Mouse (Mus musculus) midbrain, embryonic 14.5 days (tissue): ENCODE measurements around the gene Gm20388. TPM values are rescaled to one million over a fixed set of nuclear protein-coding genes. Genes with fewer than 3 reads are reported as not detected.

Source experiments
- ATAC-seq: fragments of 200-750 bp; cut with Nextera tagmentation; 2 replicates; pipeline ENCODE4 v1.8.0; 2017; ENCODE audit warnings: moderate number of reproducible peaks, moderate library complexity; ENCODE audit not compliant: low FRiP score, low TSS enrichment
- DNase-seq: peaks from one replicate; pipeline ENCODE4 v3.0.0-alpha.2; 2015
- H3K27ac ChIP-seq: fragments of 300-500 bp; sonication (generic); replicated peaks from 2 replicates; pipeline ENCODE4 v1.5.1; 2014; ENCODE audit warnings: mild to moderate bottlenecking, low read depth, low read length, moderate library complexity
- H3K27me3 ChIP-seq: fragments of 300-500 bp; sonication (generic); 2 replicates; pipeline ENCODE4 v1.6.1; 2014; ENCODE audit warnings: low read length, control low read depth, mixed read lengths; ENCODE audit not compliant: control insufficient read depth, insufficient read depth
- H3K36me3 ChIP-seq: fragments of 300-500 bp; sonication (generic); 2 replicates; pipeline ENCODE4 v1.6.1; 2014; ENCODE audit warnings: low read length, control low read depth; ENCODE audit not compliant: control insufficient read depth, insufficient read depth
- H3K4me1 ChIP-seq: fragments of 300-500 bp; sonication (generic); 2 replicates; pipeline ENCODE4 v1.6.1; 2014; ENCODE audit warnings: mild to moderate bottlenecking, antibody characterized with exemption, low read length, control low read depth; ENCODE audit not compliant: control insufficient read depth, insufficient read depth
- H3K4me2 ChIP-seq: fragments of 300-500 bp; sonication (generic); 2 replicates; pipeline ENCODE4 v1.6.1; 2014; ENCODE audit warnings: mild to moderate bottlenecking, low read length, moderate library complexity
- H3K4me3 ChIP-seq: fragments of 300-500 bp; sonication (generic); replicated peaks from 2 replicates; pipeline ENCODE4 v1.5.1; 2014; ENCODE audit warnings: low read depth, low read length
- H3K9ac ChIP-seq: fragments of 300-500 bp; sonication (generic); replicated peaks from 2 replicates; pipeline ENCODE4 v1.6.1; 2014; ENCODE audit warnings: mild to moderate bottlenecking, low read length, moderate library complexity
- H3K9me3 ChIP-seq: fragments of 300-500 bp; sonication (generic); 2 replicates; pipeline ENCODE4 v1.6.1; 2016; ENCODE audit warnings: low read length, control low read depth, mixed read lengths; ENCODE audit not compliant: control insufficient read depth
- WGBS: fragments of 180-500 bp; shearing (Covaris S2); extraction: QIAGEN DNeasy Blood & Tissue Kit; methylation state at CpG from one replicate; pipeline ENCODE4 v1.1.7; 2014; 5-methylcytosine and 5-hydroxymethylcytosine counted together
- polyA plus RNA-seq: library from polyadenylated mRNA; unstranded; fragments of >200 nt; fragmentation: Nextera tagmentation; extraction: Ambion mirVana; gene quantifications from 2 replicates; pipeline ENCODE4 v1.2.1, GENCODE M21; 2014

The Gm20388 gene
- polyA plus RNA-seq, 1 experiment from 2014 or later: 4.1 TPM

- Histone ChIP-seq H3K4me3 (no peak overlapping the region), H3K27me3 (no peaks in the 10 kb centered on the region), H3K9ac (0 out of 2 replicates have a peak overlapping the region, but pooled peaks have one; percentile 20), H3K36me3 (no peaks in the 10 kb centered on the region), H3K4me2 (no peak overlapping the region), H3K27ac (no peak overlapping the region), H3K4me1 (no peaks in the 10 kb centered on the region), H3K9me3 (no peaks in the 10 kb centered on the region)
- DNase-seq (no peak), ATAC-seq (no peak)
- 68% methylated on average over 9 of the region's 9 CpGs for WGBS
Observed at GRCm38 (mm10) chr8:121058081-121058480, 1147.4 kb downstream of the Gm20388 start.

- Histone ChIP-seq H3K27me3 (no peaks in the 10 kb centered on the region), H3K4me1 (0 out of 2 replicates have a peak, but pooled peaks cover 2% of the 10 kb centered on the region), H3K4me3 (no peak overlapping the region), H3K27ac (no peak overlapping the region), H3K4me2 (no peak overlapping the region), H3K36me3 (no peaks in the 10 kb centered on the region), H3K9me3 (no peaks in the 10 kb centered on the region), H3K9ac (no peak overlapping the region)
- 51% methylated on average over 7 of the region's 7 CpGs for WGBS
- DNase-seq: peak; percentile 76
- ATAC-seq: no peak
Observed at GRCm38 (mm10) chr8:121059098-121059497, 1148.5 kb downstream of the Gm20388 start.

DNA sequence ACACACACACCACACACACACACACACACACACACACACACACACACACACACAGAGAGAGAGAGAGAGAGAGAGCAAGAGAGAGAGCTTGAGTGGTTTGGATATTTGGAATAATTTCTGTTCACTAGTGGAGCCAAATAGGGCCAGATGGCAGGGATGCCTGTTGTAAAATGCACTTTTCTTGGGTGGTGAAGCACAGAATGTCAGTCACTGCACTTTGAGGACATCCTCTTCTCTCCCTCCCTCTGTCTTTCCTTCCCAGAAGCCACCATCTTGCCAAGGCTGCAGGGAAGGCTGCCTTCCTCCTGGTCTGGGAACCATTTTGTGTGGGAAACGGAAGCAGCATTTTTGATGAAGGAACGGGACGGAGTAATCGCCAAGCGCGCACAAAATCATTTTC, 1151.9 kb downstream of the Gm20388 start:
- WGBS: 80% methylated on average over 6 of the region's 6 CpGs
- DNase-seq: no peak
- no peak for ATAC-seq
- Histone ChIP-seq H3K9ac (no peak overlapping the region), H3K4me3 (no peak overlapping the region), H3K4me2 (no peak overlapping the region), H3K36me3 (no peaks in the 10 kb centered on the region), H3K27me3 (0 out of 2 replicates have a peak, but pooled peaks cover 4% of the 10 kb centered on the region), H3K27ac (no peak overlapping the region), H3K4me1 (0 out of 2 replicates have a peak, but pooled peaks cover 2% of the 10 kb centered on the region), H3K9me3 (no peaks in the 10 kb centered on the region)

GRCm38 (mm10) chr8:121063649-121064048, 1153.0 kb downstream of the Gm20388 start:
- H3K9ac ChIP-seq: 0 out of 2 replicates have a peak overlapping the region, but pooled peaks have one; percentile 6
- WGBS: 24% methylated on average over 13 of the region's 13 CpGs

GRCm38 (mm10) chr8:121071454-121071853, 1160.8 kb downstream of the Gm20388 start:
- DNase-seq: no peak
- Histone ChIP-seq H3K9me3 (no peaks in the 10 kb centered on the region), H3K4me2 (no peak overlapping the region), H3K27ac (no peak overlapping the region), H3K27me3 (peaks cover 73% of the 10 kb centered on the region), H3K4me3 (no peak overlapping the region), H3K4me1 (no peaks in the 10 kb centered on the region), H3K9ac (no peak overlapping the region), H3K36me3 (no peaks in the 10 kb centered on the region)
- ATAC-seq: no peak
- whole genome bisulfite sequencing: 1% methylated on average over 12 of the region's 12 CpGs

More at GRCm38 (mm10) chr8:121063649-121064048, 1153.0 kb downstream of the Gm20388 start:
- DNase-seq (no peak), ATAC-seq (no peak)
- H3K4me2 ChIP-seq: no peak overlapping the region
- no peak overlapping the region for H3K4me3 ChIP-seq
- H3K4me1 ChIP-seq: 0 out of 2 replicates have a peak, but pooled peaks cover 2% of the 10 kb centered on the region
- no peaks in the 10 kb centered on the region for H3K36me3 ChIP-seq
- no peak overlapping the region for H3K27ac ChIP-seq
- no peaks in the 10 kb centered on the region for H3K9me3 ChIP-seq
- peaks cover 7% of the 10 kb centered on the region; the same call in 1 of the 2 replicates for H3K27me3 ChIP-seq

DNA sequence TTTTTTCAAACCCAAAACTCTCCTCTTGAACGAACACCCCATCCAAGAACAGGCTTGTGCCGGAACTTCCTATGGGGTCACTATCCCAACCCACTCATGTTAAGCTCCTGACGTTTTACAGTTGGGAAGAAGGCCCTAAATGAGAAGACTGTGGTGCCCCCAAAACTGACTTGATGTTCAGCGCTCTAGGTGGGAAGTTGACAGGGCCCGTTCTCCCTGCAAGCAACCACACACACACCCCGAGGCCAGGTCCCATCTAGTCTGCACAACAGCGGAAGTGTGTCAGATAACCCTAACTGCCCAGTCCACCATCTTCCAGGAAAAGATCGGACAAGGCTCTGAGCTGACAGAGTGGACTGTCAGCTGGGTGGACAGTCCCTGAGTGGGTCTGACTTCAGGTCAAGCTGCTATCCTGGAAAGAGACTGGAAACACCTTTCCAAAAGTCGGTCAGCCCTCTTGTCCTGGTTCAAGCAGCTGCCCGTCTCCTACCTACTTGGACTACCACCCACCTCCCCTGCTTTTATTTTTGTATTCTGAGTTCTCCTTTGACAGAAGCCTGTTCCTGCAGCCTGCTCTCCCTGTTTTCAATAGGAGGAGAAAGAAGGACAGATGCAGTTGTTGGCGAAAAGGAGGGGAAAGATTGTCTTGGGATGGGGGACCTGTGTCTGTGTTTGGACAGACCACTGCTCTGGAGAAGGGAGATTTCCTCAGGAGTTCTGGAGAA, 1161.9 kb downstream of the Gm20388 start:
- WGBS: 11% methylated on average over 11 of the region's 11 CpGs
- ATAC-seq (no peak), DNase-seq (no peak)
- Histone ChIP-seq H3K4me3 (no peak overlapping the region), H3K4me1 (no peaks in the 10 kb centered on the region), H3K9me3 (no peaks in the 10 kb centered on the region), H3K4me2 (no peak overlapping the region), H3K9ac (no peak overlapping the region), H3K27ac (no peak overlapping the region), H3K36me3 (no peaks in the 10 kb centered on the region), H3K27me3 (peaks cover 85% of the 10 kb centered on the region)

GRCm38 (mm10) chr8:121073174-121074107, 1162.8 kb downstream of the Gm20388 start:
- H3K27ac ChIP-seq: no peak overlapping the region
- DNase-seq (no peak), ATAC-seq (no peak)
- 0 out of 2 replicates have a peak overlapping the region, but pooled peaks have one; percentile 5 for H3K4me3 ChIP-seq
- no peak overlapping the region for H3K9ac ChIP-seq
- peaks cover 91% of the 10 kb centered on the region for H3K27me3 ChIP-seq
- no peak overlapping the region for H3K4me2 ChIP-seq
- H3K36me3 ChIP-seq: no peaks in the 10 kb centered on the region
- no peaks in the 10 kb centered on the region for H3K9me3 ChIP-seq
- no peaks in the 10 kb centered on the region for H3K4me1 ChIP-seq
- under 1% methylated on average over 48 of the region's 48 CpGs for WGBS

- DNase-seq: no peak
- WGBS: under 1% methylated on average over 15 of the region's 15 CpGs
Observed at GRCm38 (mm10) chr8:121074108-121074847, 1163.6 kb downstream of the Gm20388 start.

More at GRCm38 (mm10) chr8:121074108-121074847, 1163.6 kb downstream of the Gm20388 start:
- Histone ChIP-seq H3K9me3 (no peaks in the 10 kb centered on the region), H3K27ac (no peak overlapping the region), H3K4me1 (no peaks in the 10 kb centered on the region), H3K36me3 (no peaks in the 10 kb centered on the region), H3K9ac (no peak overlapping the region), H3K4me2 (no peak overlapping the region), H3K27me3 (peaks cover 93% of the 10 kb centered on the region), H3K4me3 (no peak overlapping the region)
- no peak for ATAC-seq
